Mouse (Mus musculus): ENCODE measurements around the gene D5Ertd579e. TPM values are rescaled to one million over a fixed set of nuclear protein-coding genes. Genes with fewer than 3 reads are reported as not detected.
A peak's percentile ranks its signal among the peaks of the same experiment; 100 is the strongest.

Gene D5Ertd579e
- polyA plus RNA-seq, 1 experiment from 2014 or later, result 18.6 TPM

- no peak overlapping the region for H3K4me2 ChIP-seq (replicated peaks)
- no peak overlapping the region for H3K4me3 ChIP-seq (replicated peaks)
- H3K27me3 ChIP-seq, result no peaks in the 10 kb centered on the region
- no peak for ATAC-seq (ENCODE audit: insufficient number of reproducible peaks, low FRiP score, low TSS enrichment, low read depth)
- no peaks in the 10 kb centered on the region for H3K36me3 ChIP-seq
- H3K4me1 ChIP-seq, result no peaks in the 10 kb centered on the region
- H3K9ac ChIP-seq, result no peak overlapping the region
- no peak overlapping the region for H3K27ac ChIP-seq (replicated peaks)
- whole genome bisulfite sequencing, result 89% methylated on average over 2 of the region's 2 CpGs
- no peaks in the 10 kb centered on the region for H3K9me3 ChIP-seq (replicated peaks)
These were observed 34.1 kb upstream of the D5Ertd579e start for GRCm38 (mm10) chr5:36729923-36730322.

- WGBS, result 73% methylated on average over 4 of the region's 4 CpGs
These were observed 33.3 kb upstream of the D5Ertd579e start for GRCm38 (mm10) chr5:36729086-36729473.

GRCm38 (mm10) chr5:36728403-36729085 is 32.7 kb upstream of the D5Ertd579e start:
- Histone ChIP-seq H3K27ac (replicated peaks) (no peak overlapping the region), H3K9me3 (replicated peaks) (no peaks in the 10 kb centered on the region), H3K27me3 (no peaks in the 10 kb centered on the region), H3K4me1 (no peaks in the 10 kb centered on the region), H3K4me3 (replicated peaks) (no peak overlapping the region), H3K4me2 (replicated peaks) (no peak overlapping the region), H3K9ac (no peak overlapping the region), H3K36me3 (no peaks in the 10 kb centered on the region)
- no peak for ATAC-seq (ENCODE audit: insufficient number of reproducible peaks, low FRiP score, low TSS enrichment, low read depth)
- WGBS, result 68% methylated on average over 8 of the region's 8 CpGs

More at GRCm38 (mm10) chr5:36729086-36729473, 33.3 kb upstream of the D5Ertd579e start:
- no peak overlapping the region for H3K4me3 ChIP-seq (replicated peaks)
- H3K9ac ChIP-seq, result no peak overlapping the region
- no peak overlapping the region for H3K27ac ChIP-seq (replicated peaks)
- no peak for ATAC-seq (ENCODE audit: insufficient number of reproducible peaks, low FRiP score, low TSS enrichment, low read depth)
- no peaks in the 10 kb centered on the region for H3K4me1 ChIP-seq
- H3K27me3 ChIP-seq, result no peaks in the 10 kb centered on the region
- H3K4me2 ChIP-seq (replicated peaks), result no peak overlapping the region
- no peaks in the 10 kb centered on the region for H3K36me3 ChIP-seq
- no peaks in the 10 kb centered on the region for H3K9me3 ChIP-seq (replicated peaks)

GRCm38 (mm10) chr5:36727776-36728175 is 32.0 kb upstream of the D5Ertd579e start:
- Histone ChIP-seq H3K27me3 (no peaks in the 10 kb centered on the region), H3K4me2 (replicated peaks) (no peak overlapping the region), H3K4me3 (replicated peaks) (no peak overlapping the region), H3K4me1 (no peaks in the 10 kb centered on the region), H3K9me3 (replicated peaks) (no peaks in the 10 kb centered on the region), H3K27ac (replicated peaks) (no peak overlapping the region), H3K9ac (no peak overlapping the region), H3K36me3 (no peaks in the 10 kb centered on the region)
- ATAC-seq (ENCODE audit: insufficient number of reproducible peaks, low FRiP score, low TSS enrichment, low read depth), result no peak
- WGBS, result 73% methylated on average over 7 of the region's 7 CpGs

- Histone ChIP-seq H3K36me3 (no peaks in the 10 kb centered on the region), H3K9me3 (replicated peaks) (no peaks in the 10 kb centered on the region), H3K4me2 (replicated peaks) (no peak overlapping the region), H3K4me3 (replicated peaks) (no peak overlapping the region), H3K4me1 (no peaks in the 10 kb centered on the region), H3K27ac (replicated peaks) (no peak overlapping the region), H3K27me3 (no peaks in the 10 kb centered on the region), H3K9ac (no peak overlapping the region)
- ATAC-seq (ENCODE audit: insufficient number of reproducible peaks, low FRiP score, low TSS enrichment, low read depth), result no peak
- WGBS, result 63% methylated on average over 2 of the region's 2 CpGs
These were observed 31.3 kb upstream of the D5Ertd579e start for GRCm38 (mm10) chr5:36727136-36727535.

- H3K4me3 ChIP-seq (replicated peaks), result no peak overlapping the region
- no peak for ATAC-seq (ENCODE audit: insufficient number of reproducible peaks, low FRiP score, low TSS enrichment, low read depth)
- no peak overlapping the region for H3K27ac ChIP-seq (replicated peaks)
- H3K9me3 ChIP-seq (replicated peaks), result no peaks in the 10 kb centered on the region
- no peaks in the 10 kb centered on the region for H3K27me3 ChIP-seq
- no peak overlapping the region for H3K4me2 ChIP-seq (replicated peaks)
- no peaks in the 10 kb centered on the region for H3K36me3 ChIP-seq
- no peaks in the 10 kb centered on the region for H3K4me1 ChIP-seq
- no peak overlapping the region for H3K9ac ChIP-seq
- 63% methylated on average over 9 of the region's 9 CpGs for WGBS
These were observed 30.6 kb upstream of the D5Ertd579e start for GRCm38 (mm10) chr5:36726387-36726801.

GRCm38 (mm10) chr5:36725861-36726260 is 30.0 kb upstream of the D5Ertd579e start:
- Histone ChIP-seq H3K4me2 (replicated peaks) (no peak overlapping the region), H3K36me3 (no peaks in the 10 kb centered on the region), H3K27me3 (no peaks in the 10 kb centered on the region), H3K4me3 (replicated peaks) (no peak overlapping the region), H3K9me3 (replicated peaks) (no peaks in the 10 kb centered on the region), H3K9ac (no peak overlapping the region), H3K27ac (replicated peaks) (no peak overlapping the region), H3K4me1 (no peaks in the 10 kb centered on the region)
- no peak for ATAC-seq (ENCODE audit: insufficient number of reproducible peaks, low FRiP score, low TSS enrichment, low read depth)
- WGBS, result 63% methylated on average over 12 of the region's 12 CpGs

- WGBS, result 60% methylated on average over 7 of the region's 7 CpGs
- H3K9me3 ChIP-seq (replicated peaks), result no peaks in the 10 kb centered on the region
- H3K27ac ChIP-seq (replicated peaks), result no peak overlapping the region
- H3K4me3 ChIP-seq (replicated peaks), result no peak overlapping the region
- ATAC-seq (ENCODE audit: insufficient number of reproducible peaks, low FRiP score, low TSS enrichment, low read depth), result no peak
- no peak overlapping the region for H3K9ac ChIP-seq
- no peaks in the 10 kb centered on the region for H3K36me3 ChIP-seq
- no peaks in the 10 kb centered on the region for H3K27me3 ChIP-seq
- no peak overlapping the region for H3K4me2 ChIP-seq (replicated peaks)
- H3K4me1 ChIP-seq, result no peaks in the 10 kb centered on the region
These were observed 28.4 kb upstream of the D5Ertd579e start for GRCm38 (mm10) chr5:36724274-36724673.

- no peak overlapping the region for H3K4me3 ChIP-seq (replicated peaks)
- H3K36me3 ChIP-seq, result no peaks in the 10 kb centered on the region
- H3K27ac ChIP-seq (replicated peaks), result no peak overlapping the region
- WGBS, result 55% methylated on average over 9 of the region's 9 CpGs
- no peak overlapping the region for H3K9ac ChIP-seq
- no peaks in the 10 kb centered on the region for H3K4me1 ChIP-seq
- H3K9me3 ChIP-seq (replicated peaks), result no peaks in the 10 kb centered on the region
- no peak for ATAC-seq (ENCODE audit: insufficient number of reproducible peaks, low FRiP score, low TSS enrichment, low read depth)
- H3K4me2 ChIP-seq (replicated peaks), result no peak overlapping the region
- H3K27me3 ChIP-seq, result no peaks in the 10 kb centered on the region
These were observed 27.5 kb upstream of the D5Ertd579e start for GRCm38 (mm10) chr5:36723356-36723755.

- Histone ChIP-seq H3K36me3 (no peaks in the 10 kb centered on the region), H3K4me1 (no peaks in the 10 kb centered on the region), H3K4me2 (replicated peaks) (no peak overlapping the region), H3K27me3 (no peaks in the 10 kb centered on the region; the same call in 1 of the 2 replicates), H3K9me3 (replicated peaks) (no peaks in the 10 kb centered on the region), H3K9ac (no peak overlapping the region), H3K4me3 (replicated peaks) (no peak overlapping the region), H3K27ac (replicated peaks) (0 out of 2 replicates have a peak overlapping the region, but pooled peaks have one; percentile 8)
- ATAC-seq (ENCODE audit: insufficient number of reproducible peaks, low FRiP score, low TSS enrichment, low read depth), result no peak
- 57% methylated on average over 6 of the region's 6 CpGs for WGBS
These were observed 26.6 kb upstream of the D5Ertd579e start for GRCm38 (mm10) chr5:36722415-36722856.

GRCm38 (mm10) chr5:36720710-36721375 is 25.0 kb upstream of the D5Ertd579e start:
- 86% methylated on average over 5 of the region's 5 CpGs for WGBS
- ATAC-seq (ENCODE audit: insufficient number of reproducible peaks, low FRiP score, low TSS enrichment, low read depth), result no peak
- H3K27me3 ChIP-seq, result no peaks in the 10 kb centered on the region; the same call in 1 of the 2 replicates

More at GRCm38 (mm10) chr5:36720710-36721375, 25.0 kb upstream of the D5Ertd579e start:
- Histone ChIP-seq H3K9me3 (replicated peaks) (no peaks in the 10 kb centered on the region), H3K36me3 (no peaks in the 10 kb centered on the region), H3K4me1 (no peaks in the 10 kb centered on the region), H3K27ac (replicated peaks) (no peak overlapping the region), H3K4me3 (replicated peaks) (no peak overlapping the region), H3K9ac (no peak overlapping the region), H3K4me2 (replicated peaks) (no peak overlapping the region)
